Mouse (Mus musculus) layer of hippocampus, adult 8-10 months (tissue): ENCODE measurements around the gene Wtap. TPM values are rescaled to one million over a fixed set of nuclear protein-coding genes. Genes with fewer than 3 reads are reported as not detected.
"Not testable (repeated sequence)": the region's sequence is repeated elsewhere in the genome, so short reads cannot be mapped to it uniquely, and the experiment has no call there.

ENCODE experiments used
- DNase-seq, 2 experiments: peaks; one replicate each; pipeline ENCODE4 v3.0.0; 2022; ENCODE audit warnings: low spot score in 2 of 2
- total RNA-seq, 4 experiments: library from RNA; stranded (reverse); gene quantifications; 2 replicates each; pipeline ENCODE4 v1.2.4; 2022

The Wtap gene
- total RNA-seq, 4 experiments from 2014 or later = 54.6 to 58.4 (median 55.5) TPM

DNA sequence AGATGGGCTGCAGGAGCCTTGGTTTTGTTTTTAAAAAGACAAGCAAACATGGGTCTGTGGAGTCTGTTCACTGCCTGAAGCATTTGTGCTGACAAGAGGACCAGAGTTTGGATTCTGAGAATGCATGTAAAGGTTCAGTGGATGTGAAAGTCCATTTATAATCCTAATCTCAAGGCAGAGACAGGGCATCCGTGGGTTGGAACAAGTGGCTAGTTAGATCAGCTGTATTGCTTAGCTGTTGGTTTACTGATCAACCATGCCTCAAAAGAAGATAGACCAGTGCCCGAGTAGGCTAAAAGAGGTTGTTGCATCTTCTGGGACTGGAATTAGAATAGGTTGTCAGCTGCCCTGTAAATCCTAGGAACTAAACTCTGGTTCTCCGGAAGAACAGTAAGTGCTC lies 30.5 kb downstream of the Wtap start:
- DNase-seq = no peak

DNA sequence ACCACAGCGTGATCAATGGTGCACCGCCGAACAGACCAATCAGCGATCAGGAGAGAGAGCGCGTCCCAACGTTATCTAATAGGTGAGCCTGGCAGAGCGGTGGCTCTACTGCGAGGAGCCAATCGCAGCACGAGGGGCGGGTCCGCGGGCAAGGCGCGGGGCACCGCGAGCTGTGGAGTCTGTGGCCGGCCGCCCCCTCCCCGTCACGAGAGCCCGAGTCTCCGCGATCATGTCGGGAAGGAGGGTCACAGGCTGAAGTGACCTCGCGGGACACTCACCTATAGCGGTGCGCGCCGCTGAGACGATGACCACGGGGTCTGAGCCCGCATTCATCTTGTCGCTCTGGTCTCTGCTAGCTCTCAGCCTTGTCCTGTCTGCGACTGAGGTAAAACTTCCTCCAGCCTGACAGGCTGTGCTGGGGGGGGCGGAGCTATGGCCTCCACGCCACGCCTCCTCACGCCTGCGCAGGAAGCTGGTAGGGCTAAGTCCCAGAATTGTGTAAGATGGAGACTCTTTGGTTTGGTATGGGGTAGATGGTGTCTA lies 33.6 kb downstream of the Wtap start, which contains the start of gene Acat2:
Gene Acat2, minus strand, starts transcription at position 417 of the 543 bp plus-strand sequence.
- peak; percentile 93 to 94 for DNase-seq

DNA sequence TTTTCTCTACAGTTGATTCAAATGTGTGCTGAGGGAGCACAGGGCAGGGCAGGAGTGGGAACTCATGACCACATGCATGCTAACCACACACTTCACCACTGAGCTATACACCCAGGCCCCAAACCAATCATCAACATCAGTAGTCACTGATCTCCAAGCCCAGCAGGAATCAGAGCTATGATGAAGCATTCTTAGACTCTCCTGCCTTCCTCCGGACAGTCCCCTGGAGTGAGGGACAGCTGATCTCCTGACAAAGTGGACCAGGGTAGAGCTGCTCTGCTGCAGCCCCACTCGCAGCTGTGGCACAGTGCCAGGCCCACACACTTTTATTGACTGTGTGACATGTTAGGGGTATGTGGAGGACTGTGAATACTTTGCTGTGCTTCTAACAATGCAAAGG lies 34.6 kb downstream of the Wtap start:
- DNase-seq = not testable (repeated sequence)

DNA sequence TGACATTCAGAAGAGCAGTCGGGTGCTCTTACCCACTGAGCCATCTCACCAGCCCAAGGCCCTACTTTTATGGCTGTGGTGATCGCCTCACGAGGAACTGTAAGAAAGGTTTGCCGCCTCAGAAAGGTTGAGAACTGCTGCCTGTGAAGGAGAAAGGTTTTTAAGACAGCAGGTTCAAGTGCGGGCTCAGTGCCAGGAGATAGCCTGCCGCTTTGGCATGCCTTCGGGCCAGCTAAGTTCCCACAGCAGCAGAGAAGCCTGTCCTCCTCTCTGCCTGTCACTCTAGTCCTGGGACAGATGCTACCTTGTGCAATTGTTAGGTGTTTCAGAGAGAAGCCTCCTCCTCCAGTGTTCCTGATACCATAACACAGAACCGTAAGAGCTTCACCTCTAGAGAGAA lies 37.3 kb downstream of the Wtap start:
- DNase-seq = no peak

DNA sequence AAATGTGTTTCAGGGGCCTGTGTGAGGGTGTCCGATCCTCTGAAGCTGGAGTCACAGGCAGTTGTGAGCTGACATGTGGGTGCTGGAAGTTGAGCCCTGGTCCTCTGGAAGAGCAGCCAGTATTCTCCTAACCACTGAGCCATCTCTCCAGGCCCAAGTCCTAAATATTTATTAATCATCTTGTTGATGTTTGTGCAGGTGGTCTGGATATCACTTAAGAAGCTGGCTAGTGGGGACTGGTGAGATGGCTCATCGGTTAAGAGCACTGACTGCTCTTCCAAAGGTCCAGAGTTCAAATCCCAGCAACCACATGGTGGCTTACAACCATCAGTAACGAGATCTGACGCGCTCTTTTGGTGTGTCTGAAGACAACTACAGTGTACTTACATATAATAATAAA lies 44.3 kb downstream of the Wtap start:
- no peak for DNase-seq

DNA sequence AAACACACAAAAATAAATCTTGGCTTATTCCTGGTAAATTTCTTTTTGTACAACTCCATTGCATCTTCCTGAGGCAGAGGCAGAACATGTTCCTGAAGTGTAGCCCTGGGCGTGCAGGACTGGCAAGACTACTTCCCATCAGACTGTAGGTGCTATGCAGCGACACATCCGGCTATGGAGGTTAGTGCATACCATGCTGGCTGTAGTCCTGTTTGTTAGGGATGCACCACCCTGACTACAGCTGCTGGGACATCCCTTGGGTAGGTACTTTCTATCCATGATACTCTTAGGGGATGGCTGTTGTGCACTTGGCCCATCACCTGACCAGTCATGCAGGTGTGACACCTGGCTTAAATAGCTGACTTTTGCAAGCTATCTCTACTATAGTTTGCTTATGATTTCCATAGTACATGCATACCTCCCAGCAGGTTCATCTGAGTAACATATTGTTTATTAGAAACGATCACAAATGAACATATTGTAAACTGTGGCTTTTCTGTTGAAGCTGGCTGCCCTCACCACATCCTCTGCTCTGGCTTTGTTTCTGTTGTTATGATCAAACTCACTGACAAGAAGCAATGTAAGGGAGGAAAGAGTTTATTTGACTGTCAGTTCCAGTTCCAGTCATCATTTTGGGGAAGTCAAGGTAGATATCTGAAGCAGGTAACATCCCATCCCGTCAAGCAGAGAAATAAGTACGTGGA lies 51.4 kb downstream of the Wtap start:
- no peak for DNase-seq

- DNase-seq = no peak
Measured at GRCm38 (mm10) chr17:12941543-12942260, 52.3 kb downstream of the Wtap start.

DNA sequence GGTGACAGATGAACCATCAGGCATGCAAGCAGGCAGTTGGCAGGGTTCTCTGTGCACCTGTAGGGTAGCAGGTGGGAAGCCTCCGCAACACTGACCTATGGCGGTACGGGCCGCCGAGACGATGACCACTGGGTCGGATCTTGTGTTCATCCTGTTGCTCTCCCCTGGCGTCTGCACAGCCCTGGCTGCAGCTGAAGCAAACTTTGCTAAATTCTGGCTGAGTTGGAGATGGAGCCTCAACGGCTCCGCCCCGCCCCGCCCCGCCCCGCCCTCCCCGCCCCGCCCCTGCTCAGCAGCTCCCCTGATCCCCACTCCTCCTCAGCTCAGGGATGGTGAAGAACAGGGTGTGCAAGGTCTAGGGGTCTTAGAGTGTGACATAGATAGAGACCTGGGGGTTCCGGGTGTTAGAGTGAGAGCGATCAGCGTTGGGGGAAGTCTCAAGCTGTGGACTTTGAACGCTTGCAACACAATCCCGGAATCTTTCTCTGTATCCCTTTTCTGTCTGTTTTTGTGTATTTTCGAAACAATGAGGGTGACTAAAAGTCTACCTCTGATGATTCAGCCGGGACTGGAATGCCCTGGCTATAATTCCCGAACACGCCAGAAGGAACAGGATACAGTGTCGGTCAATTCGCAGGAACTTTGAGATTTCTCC lies 53.7 kb downstream of the Wtap start, which contains the start of gene Acat3:
Gene Acat3, minus strand, starts transcription at position 450 of the 655 bp plus-strand sequence.
- DNase-seq = no peak

- DNase-seq = not testable (repeated sequence)
Measured at GRCm38 (mm10) chr17:12939377-12940148, 54.4 kb downstream of the Wtap start.

DNA sequence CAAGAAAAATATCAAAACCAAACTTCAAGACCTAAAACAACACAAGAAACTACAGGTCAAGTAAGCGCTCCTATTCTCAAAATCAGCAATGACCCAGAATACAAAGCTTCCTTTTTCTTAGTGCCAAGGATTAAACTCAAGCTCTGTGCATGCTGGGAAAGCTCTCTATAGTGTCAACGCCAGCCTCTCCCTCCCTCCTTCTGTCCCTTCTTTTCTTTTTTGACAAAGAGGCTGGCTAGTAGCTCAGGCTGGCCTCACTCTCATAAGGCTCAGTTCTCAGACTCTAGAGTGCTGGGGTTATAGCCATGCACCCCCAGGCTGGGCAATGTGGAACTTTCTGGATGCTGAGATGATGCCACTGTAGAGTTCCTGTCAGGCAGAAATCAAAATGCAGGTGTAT lies 55.9 kb downstream of the Wtap start:
- DNase-seq = no peak

DNA sequence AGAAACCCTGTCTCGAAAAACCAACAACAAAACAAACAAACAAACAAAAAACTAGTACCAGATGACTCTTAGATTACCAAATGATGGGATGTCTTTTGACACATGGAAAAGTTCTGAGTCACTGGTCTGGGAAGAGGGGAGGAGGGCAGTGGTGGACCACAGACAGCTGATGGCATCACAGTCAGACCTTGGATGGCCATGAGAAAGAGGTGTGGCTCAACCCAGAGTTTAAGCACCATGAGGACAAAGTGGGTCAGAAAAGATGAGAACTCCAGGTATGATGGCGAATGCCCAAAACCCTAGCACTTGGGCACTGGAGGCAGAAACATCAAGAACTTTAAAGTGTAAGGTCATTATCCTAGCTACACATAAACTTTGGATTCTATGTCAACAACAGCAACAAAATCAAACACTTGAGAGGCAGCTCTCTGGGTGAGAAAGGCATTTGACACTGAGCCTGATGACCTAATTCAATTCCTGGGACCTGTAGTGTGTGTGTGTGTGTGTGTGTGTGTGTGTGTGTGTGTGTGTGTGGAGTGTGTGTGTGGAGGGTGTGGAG lies 56.5 kb downstream of the Wtap start:
- DNase-seq = no peak

- DNase-seq = no peak
Measured at GRCm38 (mm10) chr17:12935719-12936118, 58.2 kb downstream of the Wtap start.

GRCm38 (mm10) chr17:12931576-12931975 lies 62.4 kb downstream of the Wtap start:
- not testable (repeated sequence) for DNase-seq

GRCm38 (mm10) chr17:12925703-12926180 lies 68.2 kb downstream of the Wtap start:
- DNase-seq = no peak

DNA sequence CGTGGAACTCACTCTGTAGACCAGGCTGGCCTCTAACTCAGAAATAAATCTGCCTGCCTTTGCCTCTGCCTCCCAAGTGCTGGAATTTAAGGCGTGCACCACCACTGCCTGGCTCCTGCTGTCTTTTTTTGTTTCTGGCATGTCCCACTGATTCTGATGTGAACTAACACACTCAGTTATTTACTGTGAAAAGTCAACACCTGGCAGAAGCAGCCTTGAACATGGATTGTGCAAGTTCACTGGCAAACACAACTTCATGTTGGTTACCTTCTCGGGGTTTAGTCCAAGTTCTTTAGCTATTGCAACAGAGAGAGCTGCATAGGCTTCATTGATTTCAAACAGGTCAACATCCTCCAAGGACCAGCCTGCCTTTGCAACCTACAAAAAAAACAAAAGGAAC lies 69.0 kb downstream of the Wtap start:
- no peak for DNase-seq

DNA sequence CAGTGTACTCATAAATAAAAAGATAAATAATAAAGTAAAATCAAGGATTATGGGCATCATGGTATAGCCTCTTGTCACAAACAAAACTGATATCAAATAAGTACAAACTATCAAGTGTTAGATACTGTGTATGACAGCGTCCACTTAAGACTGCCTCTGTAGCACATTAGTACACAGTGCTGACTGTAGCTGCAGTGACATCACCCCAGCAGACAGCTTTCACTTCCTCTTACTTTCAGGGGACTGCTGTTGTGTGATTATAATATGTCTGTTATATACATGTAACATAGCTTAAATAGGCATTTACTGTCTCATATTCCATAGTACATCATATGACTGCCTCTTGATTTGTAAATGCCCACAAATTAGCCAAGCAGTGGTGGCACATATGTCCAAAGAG lies 72.9 kb downstream of the Wtap start:
- DNase-seq = no peak

Other genes with a start within 250 kb of the Wtap start
- gene Igf2r, start 224.5 kb downstream of the Wtap start, total RNA-seq = 10 to 100 TPM; 26.5 to 31.7 (median 27.7) TPM
- 10 to 100 TPM; 45.9 to 65.6 (median 59.8) TPM for gene Mas1, start 126.0 kb downstream of the Wtap start, total RNA-seq
- under 1 TPM in 1 of 4 experiments, not detected in 3; 0.18 TPM for gene Mrgprh, start 118.1 kb downstream of the Wtap start, total RNA-seq
- gene Pnldc1, start 83.9 kb downstream of the Wtap start, total RNA-seq = 1 to 10 TPM; 1.6 to 5.0 (median 2.8) TPM
- gene Tcp1, start 78.5 kb downstream of the Wtap start, total RNA-seq = 100 to 1,000 TPM; 191 to 232 (median 205) TPM
- 10 to 100 TPM; 56.5 to 60.3 (median 58.8) TPM for gene Mrpl18, start 77.8 kb downstream of the Wtap start, total RNA-seq
- 1 to 10 TPM; 5.1 to 7.2 (median 6.6) TPM for gene Acat3, start 53.6 kb downstream of the Wtap start, total RNA-seq
- gene Acat2, start 33.4 kb downstream of the Wtap start, total RNA-seq = 10 to 100 TPM; 45.6 to 65.8 (median 56.4) TPM
- 100 to 1,000 TPM; 219 to 252 (median 242) TPM for gene Sod2, start 12.7 kb upstream of the Wtap start, total RNA-seq
- gene Gpr31b, start 58.1 kb upstream of the Wtap start, total RNA-seq = not detected
- gene Tcp10b, start 66.9 kb upstream of the Wtap start, total RNA-seq = 1 to 10 TPM in 2 of 4 experiments, under 1 TPM in 2; 0.61 to 1.1 (median 0.94) TPM
- under 1 TPM in 1 of 4 experiments, not detected in 3; 0.16 TPM for gene Unc93a, start 137.6 kb upstream of the Wtap start, total RNA-seq
- not detected for gene Smok2a, start 227.0 kb upstream of the Wtap start, total RNA-seq
- not detected for gene Smok2b, start 236.1 kb upstream of the Wtap start, total RNA-seq